Mouse (Mus musculus) MEL (cell line): ENCODE measurements at regions not wholly inside any gene's neighbourhood (a gene's known extent, or its start where the extent isn't known, plus 50 kb on each side); places are given as distances from the start of the nearest gene placed in this dataset.

Experiments used
- CTCF ChIP-seq, 3 experiments: IDR thresholded peaks in 2 of 3; conservative IDR thresholded peaks in 1 of 3; 2 replicates each; pipeline ENCODE4 v1.5.1; 2011 to 2012; ENCODE audit warnings: low read length in 3 of 3, low read depth in 2 of 3, mild to moderate bottlenecking in 2 of 3, improper control_type of control experiment in 1 of 3, inconsistent platforms in 1 of 3, mixed read lengths in 1 of 3, moderate library complexity in 1 of 3; ENCODE audit not compliant: control insufficient read depth in 1 of 3, insufficient read depth in 1 of 3, poor library complexity in 1 of 3, severe bottlenecking in 1 of 3
- EP300 ChIP-seq, 2 experiments: IDR thresholded peaks; 2 replicates each; pipeline ENCODE4 v1.6.1; 2011; ENCODE audit warnings: improper control_type of control experiment in 2 of 2, low read length in 2 of 2, low read depth in 1 of 2, mild to moderate bottlenecking in 1 of 2
- GABPA ChIP-seq: IDR thresholded peaks from 2 replicates; pipeline ENCODE4 v1.6.1; 2012; ENCODE audit warnings: low read depth, mild to moderate bottlenecking, inconsistent platforms, low read length, improper control_type of control experiment, moderate library complexity
- HCFC1 ChIP-seq: IDR thresholded peaks from 2 replicates; pipeline ENCODE4 v1.6.1; 2012; ENCODE audit warnings: low read depth, mild to moderate bottlenecking, inconsistent platforms, low read length, improper control_type of control experiment, moderate library complexity
- POLR2A ChIP-seq, 2 experiments: IDR thresholded peaks; 2 replicates each; pipeline ENCODE4 v1.6.1; 2011 to 2012; ENCODE audit warnings: low read length in 2 of 2, mild to moderate bottlenecking in 2 of 2, control low read depth in 1 of 2, improper control_type of control experiment in 1 of 2, low read depth in 1 of 2, moderate library complexity in 1 of 2; ENCODE audit not compliant: control insufficient read depth in 1 of 2, insufficient read depth in 1 of 2, poor library complexity in 1 of 2
- RCOR1 ChIP-seq: IDR thresholded peaks from 2 replicates; pipeline ENCODE4 v1.6.1; 2012; ENCODE audit warnings: low read depth, mild to moderate bottlenecking, inconsistent platforms, low read length, improper control_type of control experiment
- TAL1 ChIP-seq: IDR thresholded peaks from 2 replicates; pipeline ENCODE4 v1.6.1; 2012; ENCODE audit warnings: mild to moderate bottlenecking, inconsistent platforms, low read length, moderate library complexity, mixed read lengths
- TCF12 ChIP-seq: IDR thresholded peaks from 2 replicates; pipeline ENCODE4 v1.6.1; 2014; ENCODE audit warnings: low read depth, mild to moderate bottlenecking, inconsistent platforms, low read length, improper control_type of control experiment, moderate library complexity

GRCm38 (mm10) chr1:194362298-194362697, 255.7 kb upstream of the Plxna2 start:
- TF ChIP-seq CTCF (IDR thresholded peaks at IDR 0.05 in 2 of 3, conservative IDR thresholded peaks at IDR 0.05 in 1 of 3; ENCODE audit: control insufficient read depth in 1 of 3, insufficient read depth in 1 of 3, low read depth in 2 of 3, low read length in 3 of 3, poor library complexity in 1 of 3, severe bottlenecking in 1 of 3) (no peak), GABPA (no peak), POLR2A (IDR thresholded peaks at IDR 0.05; ENCODE audit: control insufficient read depth in 1 of 2, insufficient read depth in 1 of 2, low read depth in 1 of 2, low read length in 2 of 2, poor library complexity in 1 of 2) (no peak), EP300 (IDR thresholded peaks at IDR 0.05; ENCODE audit: low read depth in 1 of 2, low read length in 2 of 2) (no peak), TAL1 (no peak), TCF12 (no peak), RCOR1 (no peak), HCFC1 (no peak)
